Mouse (Mus musculus): ENCODE data around the gene Gm20388. TPM values are rescaled to one million over a fixed set of nuclear protein-coding genes. Genes with fewer than 3 reads are reported as not detected.

Gm20388 gene
- total RNA-seq, 2 experiments from 2014 or later, result 2.2 to 7.6 TPM

- H3K4me3 ChIP-seq, result no peak overlapping the region
- no peak for TF ChIP-seq CTCF (conservative IDR thresholded peaks at IDR 0.05)
- no peak overlapping the region for H3K27ac ChIP-seq
- no peak for DNase-seq (ENCODE audit: low spot score in 2 of 2)
Measured at GRCm38 (mm10) chr8:121357451-121357850, 1446.8 kb downstream of the Gm20388 start.

- H3K27ac ChIP-seq, result no peak overlapping the region
- no peak overlapping the region for H3K4me3 ChIP-seq
- no peak for DNase-seq (ENCODE audit: low spot score in 2 of 2)
- no peak for TF ChIP-seq CTCF (conservative IDR thresholded peaks at IDR 0.05)
Measured at GRCm38 (mm10) chr8:121358609-121359008, 1448.0 kb downstream of the Gm20388 start.

- H3K4me3 ChIP-seq, result no peak overlapping the region
- TF ChIP-seq CTCF (conservative IDR thresholded peaks at IDR 0.05), result no peak
- DNase-seq (ENCODE audit: low spot score in 2 of 2), result no peak
- H3K27ac ChIP-seq, result no peak overlapping the region
Measured at GRCm38 (mm10) chr8:121359131-121359981, 1448.7 kb downstream of the Gm20388 start.

GRCm38 (mm10) chr8:121360001-121360400 is 1449.4 kb downstream of the Gm20388 start:
- TF ChIP-seq CTCF (conservative IDR thresholded peaks at IDR 0.05), result no peak

GRCm38 (mm10) chr8:121361166-121361565 is 1450.5 kb downstream of the Gm20388 start:
- Histone ChIP-seq H3K27ac (no peak overlapping the region), H3K4me3 (no peak overlapping the region)
- DNase-seq (ENCODE audit: low spot score in 2 of 2), result no peak
- no peak for TF ChIP-seq CTCF (conservative IDR thresholded peaks at IDR 0.05)

More at GRCm38 (mm10) chr8:121360001-121360400, 1449.4 kb downstream of the Gm20388 start:
- no peak overlapping the region for H3K27ac ChIP-seq
- no peak overlapping the region for H3K4me3 ChIP-seq
- DNase-seq (ENCODE audit: low spot score in 2 of 2), result no peak

- TF ChIP-seq CTCF (conservative IDR thresholded peaks at IDR 0.05), result no peak
- no peak for DNase-seq (ENCODE audit: low spot score in 2 of 2)
- Histone ChIP-seq H3K4me3 (no peak overlapping the region), H3K27ac (no peak overlapping the region)
Measured at GRCm38 (mm10) chr8:121364646-121365045, 1454.0 kb downstream of the Gm20388 start.

- no peak overlapping the region for H3K4me3 ChIP-seq
- TF ChIP-seq CTCF (conservative IDR thresholded peaks at IDR 0.05), result no peak
- H3K27ac ChIP-seq, result no peak overlapping the region
- no peak for DNase-seq (ENCODE audit: low spot score in 2 of 2)
Measured at GRCm38 (mm10) chr8:121365150-121365549, 1454.5 kb downstream of the Gm20388 start.

- DNase-seq (ENCODE audit: low spot score in 2 of 2), result no peak
- Histone ChIP-seq H3K27ac (no peak overlapping the region), H3K4me3 (no peak overlapping the region)
- no peak for TF ChIP-seq CTCF (conservative IDR thresholded peaks at IDR 0.05)
Measured at GRCm38 (mm10) chr8:121366655-121367054, 1456.0 kb downstream of the Gm20388 start.

GRCm38 (mm10) chr8:121368799-121369198 is 1458.2 kb downstream of the Gm20388 start:
- no peak for TF ChIP-seq CTCF (conservative IDR thresholded peaks at IDR 0.05)
- no peak overlapping the region for H3K4me3 ChIP-seq
- no peak for DNase-seq (ENCODE audit: low spot score in 2 of 2)
- H3K27ac ChIP-seq, result no peak overlapping the region

- Histone ChIP-seq H3K4me3 (no peak overlapping the region), H3K27ac (no peak overlapping the region)
- TF ChIP-seq CTCF (conservative IDR thresholded peaks at IDR 0.05), result no peak
- no peak for DNase-seq (ENCODE audit: low spot score in 2 of 2)
Measured at GRCm38 (mm10) chr8:121369378-121369777, 1458.7 kb downstream of the Gm20388 start.

- Histone ChIP-seq H3K27ac (peak overlapping the region; percentile 39; the same call in 1 of the 2 replicates), H3K4me3 (no peak overlapping the region)
- TF ChIP-seq CTCF (conservative IDR thresholded peaks at IDR 0.05), result no peak
- DNase-seq (ENCODE audit: low spot score in 2 of 2), result no peak
Measured at GRCm38 (mm10) chr8:121371287-121371686, 1460.6 kb downstream of the Gm20388 start.

GRCm38 (mm10) chr8:121371911-121372638 is 1461.4 kb downstream of the Gm20388 start:
- H3K4me3 ChIP-seq, result no peak overlapping the region
- TF ChIP-seq CTCF (conservative IDR thresholded peaks at IDR 0.05), result no peak

GRCm38 (mm10) chr8:121372639-121372986 is 1462.0 kb downstream of the Gm20388 start:
- DNase-seq (ENCODE audit: low spot score in 2 of 2), result no peak
- Histone ChIP-seq H3K27ac (peak overlapping the region; percentile 70), H3K4me3 (no peak overlapping the region)
- no peak for TF ChIP-seq CTCF (conservative IDR thresholded peaks at IDR 0.05)

More at GRCm38 (mm10) chr8:121371911-121372638, 1461.4 kb downstream of the Gm20388 start:
- DNase-seq (ENCODE audit: low spot score in 2 of 2), result peak; percentile 73 to 75
- H3K27ac ChIP-seq, result peak overlapping the region; percentile 70; the same call in 1 of the 2 replicates
